Mouse (Mus musculus): ENCODE data around the gene Rhog. TPM values are rescaled to one million over a fixed set of nuclear protein-coding genes. Genes with fewer than 3 reads are reported as not detected.

The Rhog gene
- polyA plus RNA-seq (2016; fragmentation: Nextera tagmentation; extraction: Ambion mirVana), result 29.8 and 29.9 TPM in 2 replicates

GRCm38 (mm10) chr7:102255954-102256353 lies at the start of gene Rhog:
Gene Rhog (minus strand): TSS chr7:102256054.
- no peak for ATAC-seq (ENCODE audit: low FRiP score)
- no peaks in the 10 kb centered on the region for H3K27me3 ChIP-seq
- no peaks in the 10 kb centered on the region for H3K4me1 ChIP-seq
- no peaks in the 10 kb centered on the region for H3K9me3 ChIP-seq (replicated peaks)
- H3K36me3 ChIP-seq, result no peaks in the 10 kb centered on the region
- H3K27ac ChIP-seq, result no peak within 1 kb of the TSS
- H3K9ac ChIP-seq, result no peak within 1 kb of the TSS
- no peak within 1 kb of the TSS for H3K4me2 ChIP-seq (replicated peaks)
- H3K4me3 ChIP-seq, result no peak within 1 kb of the TSS
- WGBS, result 86% methylated on average over 3 of the region's 3 CpGs

- 88% methylated on average over 2 of the region's 2 CpGs for WGBS
- no peaks in the 10 kb centered on the region for H3K4me1 ChIP-seq
- no peak for ATAC-seq (ENCODE audit: low FRiP score)
- H3K4me3 ChIP-seq, result no peak overlapping the region
- no peak overlapping the region for H3K9ac ChIP-seq
- H3K9me3 ChIP-seq (replicated peaks), result no peaks in the 10 kb centered on the region
- no peaks in the 10 kb centered on the region for H3K36me3 ChIP-seq
- H3K27ac ChIP-seq, result no peak overlapping the region
- H3K4me2 ChIP-seq (replicated peaks), result no peak overlapping the region
- H3K27me3 ChIP-seq, result no peaks in the 10 kb centered on the region
These were observed 49.7 kb upstream of the Rhog start for GRCm38 (mm10) chr7:102305596-102305995.

- Histone ChIP-seq H3K27me3 (no peaks in the 10 kb centered on the region), H3K4me2 (replicated peaks) (no peak overlapping the region), H3K9me3 (replicated peaks) (no peaks in the 10 kb centered on the region), H3K4me1 (no peaks in the 10 kb centered on the region), H3K36me3 (no peaks in the 10 kb centered on the region), H3K27ac (no peak overlapping the region), H3K9ac (no peak overlapping the region), H3K4me3 (no peak overlapping the region)
- ATAC-seq (ENCODE audit: low FRiP score), result no peak
- 94% methylated on average over 4 of the region's 4 CpGs for WGBS
These were observed 46.6 kb upstream of the Rhog start for GRCm38 (mm10) chr7:102302471-102302870.

DNA sequence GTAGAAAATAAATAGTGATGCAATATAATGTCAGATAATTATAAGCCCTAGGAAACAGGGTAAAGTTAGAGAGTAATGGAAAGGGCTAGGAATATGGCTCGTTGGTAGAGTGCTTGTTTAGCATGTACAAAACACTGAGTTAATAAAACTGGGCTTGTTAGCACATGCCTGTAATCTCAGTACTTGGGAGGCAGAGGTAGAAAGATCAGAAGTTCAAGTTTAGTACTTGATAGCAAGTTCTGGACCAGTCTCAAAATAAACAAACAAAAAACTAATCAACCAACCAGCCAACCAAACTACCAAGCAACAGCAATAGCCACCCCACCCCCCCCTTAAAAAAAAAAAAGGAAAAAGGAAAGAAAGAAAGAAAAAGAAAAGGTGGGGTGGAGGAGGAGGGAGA lies 44.9 kb upstream of the Rhog start:
- H3K27me3 ChIP-seq, result no peaks in the 10 kb centered on the region
- no peak overlapping the region for H3K9ac ChIP-seq
- ATAC-seq (ENCODE audit: low FRiP score), result no peak
- 84% methylated on average over 1 of the region's 1 CpGs for WGBS
- H3K9me3 ChIP-seq (replicated peaks), result no peaks in the 10 kb centered on the region
- no peaks in the 10 kb centered on the region for H3K4me1 ChIP-seq
- no peak overlapping the region for H3K4me2 ChIP-seq (replicated peaks)
- H3K36me3 ChIP-seq, result no peaks in the 10 kb centered on the region
- H3K27ac ChIP-seq, result no peak overlapping the region
- no peak overlapping the region for H3K4me3 ChIP-seq

DNA sequence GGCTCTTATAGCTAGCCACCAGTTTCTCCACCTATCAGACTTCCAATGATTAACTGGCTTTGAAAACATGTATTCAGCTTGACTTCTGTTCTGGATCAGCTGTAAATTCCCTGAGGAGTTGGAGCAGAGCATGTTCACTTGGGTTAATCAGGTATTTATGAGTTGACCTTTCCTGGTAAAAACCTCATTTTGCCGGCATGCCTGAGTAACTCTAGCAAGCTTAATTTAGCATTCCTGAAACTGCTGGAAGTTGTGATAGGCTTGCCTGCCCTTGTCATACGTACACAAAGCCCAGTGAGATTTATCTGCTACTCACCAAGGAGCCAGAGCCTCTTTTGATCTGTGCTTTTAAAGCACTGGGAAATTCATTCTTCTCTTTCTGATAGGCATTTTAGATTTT lies 37.4 kb upstream of the Rhog start:
- H3K27ac ChIP-seq, result no peak overlapping the region
- no peak overlapping the region for H3K4me2 ChIP-seq (replicated peaks)
- no peaks in the 10 kb centered on the region for H3K36me3 ChIP-seq
- H3K4me1 ChIP-seq, result no peaks in the 10 kb centered on the region
- no peaks in the 10 kb centered on the region for H3K27me3 ChIP-seq
- 19% methylated on average over 2 of the region's 2 CpGs for WGBS
- no peak for ATAC-seq (ENCODE audit: low FRiP score)
- no peak overlapping the region for H3K4me3 ChIP-seq
- no peaks in the 10 kb centered on the region for H3K9me3 ChIP-seq (replicated peaks)
- H3K9ac ChIP-seq, result no peak overlapping the region

DNA sequence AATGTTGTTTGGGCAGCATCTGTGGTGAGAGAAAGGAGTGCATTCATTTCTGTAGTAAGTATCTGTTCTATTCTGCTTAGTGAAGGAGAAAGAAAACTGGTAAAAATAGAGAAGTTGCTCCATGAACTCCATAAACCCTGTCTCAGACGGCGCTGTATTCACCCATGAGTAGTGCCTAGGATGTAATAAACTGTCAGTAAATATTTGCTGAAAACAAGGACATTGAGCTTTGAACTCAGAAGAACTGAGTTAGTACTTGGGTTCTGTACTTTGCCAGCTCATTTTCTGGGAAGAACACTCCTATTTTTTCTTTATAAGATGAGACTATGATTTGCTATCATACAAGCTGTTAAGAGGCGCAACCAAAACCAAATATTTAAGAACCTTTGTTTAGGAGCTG lies 36.4 kb upstream of the Rhog start:
- H3K27ac ChIP-seq, result no peak overlapping the region
- H3K9me3 ChIP-seq (replicated peaks), result no peaks in the 10 kb centered on the region
- 92% methylated on average over 3 of the region's 3 CpGs for WGBS
- no peak overlapping the region for H3K4me3 ChIP-seq
- no peak overlapping the region for H3K9ac ChIP-seq
- H3K27me3 ChIP-seq, result no peaks in the 10 kb centered on the region
- no peak for ATAC-seq (ENCODE audit: low FRiP score)
- H3K4me2 ChIP-seq (replicated peaks), result no peak overlapping the region
- H3K4me1 ChIP-seq, result no peaks in the 10 kb centered on the region
- H3K36me3 ChIP-seq, result no peaks in the 10 kb centered on the region

DNA sequence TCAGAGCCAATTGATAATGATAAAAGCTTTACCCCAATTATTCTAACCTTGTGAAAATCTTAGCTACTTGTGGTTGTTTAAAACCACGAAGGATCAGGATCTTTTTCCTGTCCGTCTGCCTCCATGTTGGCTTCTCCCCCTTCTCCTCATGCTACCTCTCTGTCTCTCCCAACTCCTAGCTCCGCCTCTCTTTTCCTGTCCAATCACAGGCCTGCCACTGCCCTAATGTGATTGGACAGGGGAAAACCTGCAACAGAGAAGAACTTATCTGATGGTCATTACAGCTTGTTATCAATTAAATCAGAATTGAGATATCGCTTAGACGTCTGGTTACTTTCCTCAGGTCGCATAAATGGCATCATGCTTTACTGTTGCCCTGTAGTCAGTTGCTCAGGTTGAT lies 33.6 kb upstream of the Rhog start:
- Histone ChIP-seq H3K36me3 (no peaks in the 10 kb centered on the region), H3K27ac (no peak overlapping the region)
- 81% methylated on average over 6 of the region's 6 CpGs for WGBS

GRCm38 (mm10) chr7:102282261-102282660 lies 26.4 kb upstream of the Rhog start:
- WGBS, result 89% methylated on average over 5 of the region's 5 CpGs
- H3K9me3 ChIP-seq (replicated peaks), result no peaks in the 10 kb centered on the region

More for the DNA sequence above, 33.6 kb upstream of the Rhog start:
- ATAC-seq (ENCODE audit: low FRiP score), result no peak
- Histone ChIP-seq H3K9me3 (replicated peaks) (no peaks in the 10 kb centered on the region), H3K27me3 (no peaks in the 10 kb centered on the region), H3K4me1 (no peaks in the 10 kb centered on the region), H3K4me2 (replicated peaks) (no peak overlapping the region), H3K9ac (no peak overlapping the region), H3K4me3 (no peak overlapping the region)

GRCm38 (mm10) chr7:102281403-102281802 lies 25.5 kb upstream of the Rhog start:
- no peaks in the 10 kb centered on the region for H3K27me3 ChIP-seq
- H3K9ac ChIP-seq, result no peak overlapping the region
- no peak overlapping the region for H3K4me2 ChIP-seq (replicated peaks)
- H3K9me3 ChIP-seq (replicated peaks), result no peaks in the 10 kb centered on the region
- H3K4me3 ChIP-seq, result no peak overlapping the region
- no peak for ATAC-seq (ENCODE audit: low FRiP score)
- H3K4me1 ChIP-seq, result no peaks in the 10 kb centered on the region
- WGBS, result 87% methylated on average over 1 of the region's 1 CpGs
- H3K27ac ChIP-seq, result no peak overlapping the region
- H3K36me3 ChIP-seq, result no peaks in the 10 kb centered on the region

More at GRCm38 (mm10) chr7:102282261-102282660, 26.4 kb upstream of the Rhog start:
- Histone ChIP-seq H3K27me3 (no peaks in the 10 kb centered on the region), H3K4me3 (no peak overlapping the region), H3K4me1 (no peaks in the 10 kb centered on the region), H3K9ac (no peak overlapping the region), H3K4me2 (replicated peaks) (no peak overlapping the region), H3K36me3 (no peaks in the 10 kb centered on the region), H3K27ac (no peak overlapping the region)
- ATAC-seq (ENCODE audit: low FRiP score), result no peak

DNA sequence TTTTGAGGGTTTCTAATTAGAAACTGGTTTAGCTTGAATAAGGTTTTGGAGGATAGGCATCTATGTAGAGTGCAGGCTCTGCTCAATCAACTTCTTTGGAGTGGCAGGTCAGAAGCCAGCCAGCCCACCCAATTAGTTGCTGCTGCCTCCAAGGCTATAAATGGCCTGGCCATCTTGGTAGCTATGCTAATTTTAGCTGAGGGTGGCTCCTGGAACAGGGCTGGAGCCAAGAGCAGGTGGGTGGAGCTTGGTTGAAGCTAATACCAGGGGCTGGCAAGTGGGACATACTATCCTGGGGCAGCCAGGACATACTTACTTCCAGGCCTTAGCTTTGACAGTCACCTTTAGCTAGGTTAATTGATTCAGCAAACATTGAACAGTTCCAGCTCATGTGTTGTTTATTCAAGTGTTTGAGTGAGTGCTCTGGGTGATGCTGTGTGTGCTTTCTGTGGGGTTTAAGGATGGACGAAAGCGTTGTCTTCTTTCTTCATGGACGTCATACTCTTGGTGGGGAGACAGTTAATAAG lies 16.6 kb upstream of the Rhog start:
- no peak for ATAC-seq (ENCODE audit: low FRiP score)
- peaks cover 15% of the 10 kb centered on the region for H3K27me3 ChIP-seq
- no peak overlapping the region for H3K4me2 ChIP-seq (replicated peaks)
- 79% methylated on average over 3 of the region's 3 CpGs for WGBS
- no peak overlapping the region for H3K9ac ChIP-seq
- no peaks in the 10 kb centered on the region for H3K36me3 ChIP-seq
- no peaks in the 10 kb centered on the region for H3K9me3 ChIP-seq (replicated peaks)
- H3K4me1 ChIP-seq, result peaks cover 8% of the 10 kb centered on the region
- no peak overlapping the region for H3K27ac ChIP-seq
- H3K4me3 ChIP-seq, result no peak overlapping the region

- no peak overlapping the region for H3K27ac ChIP-seq
- no peaks in the 10 kb centered on the region for H3K36me3 ChIP-seq
- H3K9me3 ChIP-seq (replicated peaks), result no peaks in the 10 kb centered on the region
- H3K4me2 ChIP-seq (replicated peaks), result peak overlapping the region; percentile 98
- H3K4me1 ChIP-seq, result peaks cover 10% of the 10 kb centered on the region
- peak overlapping the region; percentile 73 for H3K9ac ChIP-seq
- WGBS, result 6% methylated on average over 12 of the region's 12 CpGs
- peak overlapping the region; percentile 89 for H3K4me3 ChIP-seq
- peaks cover 15% of the 10 kb centered on the region for H3K27me3 ChIP-seq
- ATAC-seq (ENCODE audit: low FRiP score), result no peak
These were observed 12.5 kb upstream of the Rhog start for GRCm38 (mm10) chr7:102268395-102268748.

DNA sequence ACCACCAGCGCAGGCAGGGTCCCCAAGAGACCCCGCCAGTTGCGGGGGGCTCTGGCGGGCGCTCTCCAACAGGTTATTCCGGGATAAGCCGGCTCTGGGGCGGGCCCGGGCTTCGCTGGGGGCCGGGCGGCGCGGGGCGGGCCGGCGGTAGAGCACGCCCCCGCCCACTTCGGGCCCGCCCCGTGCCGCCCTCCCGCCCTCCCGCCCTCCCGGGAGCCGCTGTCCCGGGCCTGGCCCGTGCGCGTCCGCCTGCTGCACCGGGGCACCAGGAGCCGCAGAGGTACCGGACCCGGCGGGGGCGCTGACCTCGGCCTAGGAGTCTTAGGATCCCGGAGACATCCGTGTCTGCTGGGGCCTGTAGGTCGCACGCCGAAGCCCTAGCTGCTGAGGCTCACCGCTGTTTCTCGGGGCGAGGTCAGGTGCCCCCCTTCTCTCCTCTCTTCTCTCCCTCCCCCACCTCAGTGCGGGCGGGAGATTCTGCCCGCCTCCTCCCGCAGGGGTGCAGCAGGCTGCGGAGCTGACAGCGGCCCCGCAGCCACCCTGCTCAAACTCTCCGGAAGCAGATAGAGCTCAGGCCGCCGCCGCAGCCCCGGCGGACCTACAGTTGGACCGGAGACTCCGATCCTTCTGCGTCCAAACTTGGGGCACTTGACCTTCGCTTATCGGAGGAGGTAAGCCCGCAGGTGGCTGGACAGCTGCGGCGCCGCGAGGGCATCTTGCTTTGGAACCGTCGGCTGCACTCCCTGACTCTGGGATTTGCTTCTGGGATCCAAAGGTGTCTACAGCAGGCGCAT lies 11.9 kb upstream of the Rhog start, which contains the start of gene Stim1:
Gene Stim1, plus strand, starts transcription at position 206 of the 794 bp plus-strand sequence.
- Histone ChIP-seq H3K4me2 (replicated peaks) (peak within 1 kb of the TSS; percentile 98), H3K4me3 (peak within 1 kb of the TSS; percentile 89), H3K36me3 (no peaks in the 10 kb centered on the region), H3K4me1 (peaks cover 10% of the 10 kb centered on the region), H3K27ac (peak within 1 kb of the TSS; percentile 52; the same call in 1 of the 2 replicates), H3K27me3 (peaks cover 15% of the 10 kb centered on the region), H3K9me3 (replicated peaks) (no peaks in the 10 kb centered on the region), H3K9ac (peak within 1 kb of the TSS; percentile 73)
- peak; percentile 85 for ATAC-seq (ENCODE audit: low FRiP score)
- WGBS, result under 1% methylated on average over 54 of the region's 73 CpGs

- Histone ChIP-seq H3K4me2 (replicated peaks) (peak overlapping the region; percentile 98), H3K4me1 (peaks cover 10% of the 10 kb centered on the region), H3K36me3 (no peaks in the 10 kb centered on the region), H3K9ac (peak overlapping the region; percentile 73), H3K27ac (peak overlapping the region; percentile 52; the same call in 1 of the 2 replicates), H3K27me3 (peaks cover 15% of the 10 kb centered on the region), H3K4me3 (peak overlapping the region; percentile 89), H3K9me3 (replicated peaks) (no peaks in the 10 kb centered on the region)
- WGBS, result under 1% methylated on average over 33 of the region's 34 CpGs
- ATAC-seq (ENCODE audit: low FRiP score), result peak; percentile 91
These were observed 11.3 kb upstream of the Rhog start for GRCm38 (mm10) chr7:102267113-102267579.
